Mouse (Mus musculus) embryonic facial prominence, embryonic 12.5 days (tissue): ENCODE data around the gene Gng8. TPM values are rescaled to one million over a fixed set of nuclear protein-coding genes. Genes with fewer than 3 reads are reported as not detected.

Experiments used
- ATAC-seq: fragments of 200-750 bp; cut with Nextera tagmentation; 2 replicates; pipeline ENCODE4 v1.8.0; 2017; ENCODE audit not compliant: insufficient number of reproducible peaks, insufficient read depth, low FRiP score, low TSS enrichment
- H3K27ac ChIP-seq: fragments of 300-500 bp; sonication (generic); 2 replicates; pipeline ENCODE4 v1.5.1; 2016; ENCODE audit warnings: mild to moderate bottlenecking
- H3K27me3 ChIP-seq: fragments of 300-500 bp; sonication (generic); 2 replicates; pipeline ENCODE4 v1.6.1; 2016; ENCODE audit warnings: mild to moderate bottlenecking, moderate library complexity
- H3K36me3 ChIP-seq: fragments of 300-500 bp; sonication (generic); 2 replicates; pipeline ENCODE4 v1.6.1; 2016; ENCODE audit warnings: mild to moderate bottlenecking
- H3K4me1 ChIP-seq: fragments of 300-500 bp; sonication (generic); 2 replicates; pipeline ENCODE4 v1.6.1; 2016
- H3K4me2 ChIP-seq: fragments of 300-500 bp; sonication (generic); replicated peaks from 2 replicates; pipeline ENCODE4 v1.6.1; 2016; ENCODE audit warnings: mild to moderate bottlenecking, moderate library complexity
- H3K4me3 ChIP-seq: fragments of 300-500 bp; sonication (generic); 2 replicates; pipeline ENCODE4 v1.5.1; 2016; ENCODE audit warnings: mild to moderate bottlenecking
- H3K9ac ChIP-seq: fragments of 300-500 bp; sonication (generic); 2 replicates; pipeline ENCODE4 v1.6.1; 2016; ENCODE audit warnings: mild to moderate bottlenecking, moderate library complexity
- H3K9me3 ChIP-seq: fragments of 300-500 bp; sonication (generic); 2 replicates; pipeline ENCODE4 v1.6.1; 2016; ENCODE audit warnings: mild to moderate bottlenecking, moderate library complexity
- WGBS: fragments of 180-500 bp; shearing (Covaris S2); methylation state at CpG from one replicate; pipeline ENCODE4 v1.1.7; 2016; 5-methylcytosine and 5-hydroxymethylcytosine counted together
- polyA plus RNA-seq: library from polyadenylated mRNA; unstranded; fragments of >200 nt; fragmentation: Nextera tagmentation; extraction: Ambion mirVana; gene quantifications from 2 replicates; pipeline ENCODE4 v1.2.1, GENCODE M21; 2016

Gng8 gene
- polyA plus RNA-seq, 1 experiment from 2014 or later = 22.7 TPM

- WGBS = 7% methylated on average over 4 of the region's 6 CpGs
- Histone ChIP-seq H3K9ac (peak overlapping the region; percentile 47), H3K27ac (no peak overlapping the region; the same call in 1 of the 2 replicates), H3K4me3 (0 out of 2 replicates have a peak overlapping the region, but pooled peaks have one; percentile 12), H3K36me3 (peaks cover 6% of the 10 kb centered on the region), H3K4me1 (peaks cover 52% of the 10 kb centered on the region), H3K27me3 (peaks cover 10% of the 10 kb centered on the region; the same call in 1 of the 2 replicates), H3K4me2 (peak overlapping the region; percentile 57), H3K9me3 (no peaks in the 10 kb centered on the region)
- ATAC-seq = no peak
Measured at GRCm38 (mm10) chr7:16893612-16894011, 2.0 kb downstream of the Gng8 start.

DNA sequence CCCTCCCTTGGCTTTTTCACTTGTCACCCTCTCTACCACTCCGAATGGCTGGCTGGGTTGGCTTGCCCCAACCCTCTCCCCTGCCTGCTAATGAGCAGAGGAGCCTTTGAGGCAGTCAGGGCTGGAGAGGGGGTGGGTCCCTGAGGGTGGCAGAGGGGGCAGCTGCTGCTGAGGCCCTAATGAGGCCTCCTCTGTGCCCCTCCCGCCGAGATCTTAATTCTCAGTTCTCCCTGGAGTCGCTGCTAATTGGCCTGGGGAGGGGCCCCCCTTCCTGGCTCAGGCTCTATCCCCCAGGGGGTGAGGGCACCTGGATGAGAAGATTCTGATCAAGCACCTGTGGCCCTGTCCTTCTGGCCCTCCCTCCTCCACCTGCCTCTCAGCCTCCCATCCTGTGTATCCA is 2.7 kb downstream of the Gng8 start:
- WGBS = 7% methylated on average over 4 of the region's 4 CpGs
- no peaks in the 10 kb centered on the region for H3K9me3 ChIP-seq
- H3K4me3 ChIP-seq = peak overlapping the region; percentile 24; the same call in 1 of the 2 replicates
- peak overlapping the region; percentile 47 for H3K9ac ChIP-seq
- H3K4me1 ChIP-seq = peaks cover 52% of the 10 kb centered on the region
- H3K36me3 ChIP-seq = no peaks in the 10 kb centered on the region
- no peak for ATAC-seq
- H3K27me3 ChIP-seq = peaks cover 10% of the 10 kb centered on the region; the same call in 1 of the 2 replicates
- peak overlapping the region; percentile 57 for H3K4me2 ChIP-seq
- H3K27ac ChIP-seq = 0 out of 2 replicates have a peak overlapping the region, but pooled peaks have one; percentile 46

- under 1% methylated on average over 24 of the region's 24 CpGs for WGBS
- H3K9ac ChIP-seq = peak overlapping the region; percentile 47
Measured at GRCm38 (mm10) chr7:16895000-16895399, 3.4 kb downstream of the Gng8 start.

GRCm38 (mm10) chr7:16895511-16895910 is 3.9 kb downstream of the Gng8 start:
- Histone ChIP-seq H3K4me2 (peak overlapping the region; percentile 57), H3K27me3 (peaks cover 10% of the 10 kb centered on the region; the same call in 1 of the 2 replicates), H3K27ac (0 out of 2 replicates have a peak overlapping the region, but pooled peaks have one; percentile 46), H3K9me3 (no peaks in the 10 kb centered on the region), H3K4me1 (peaks cover 56% of the 10 kb centered on the region), H3K9ac (peak overlapping the region; percentile 47; the same call in 1 of the 2 replicates), H3K4me3 (peak overlapping the region; percentile 24; the same call in 1 of the 2 replicates), H3K36me3 (no peaks in the 10 kb centered on the region)
- WGBS = 31% methylated on average over 10 of the region's 10 CpGs
- ATAC-seq = no peak

More at GRCm38 (mm10) chr7:16895000-16895399, 3.4 kb downstream of the Gng8 start:
- H3K27ac ChIP-seq = 0 out of 2 replicates have a peak overlapping the region, but pooled peaks have one; percentile 46
- H3K4me2 ChIP-seq = peak overlapping the region; percentile 57
- peaks cover 10% of the 10 kb centered on the region; the same call in 1 of the 2 replicates for H3K27me3 ChIP-seq
- peak overlapping the region; percentile 24 for H3K4me3 ChIP-seq
- peaks cover 55% of the 10 kb centered on the region for H3K4me1 ChIP-seq
- no peaks in the 10 kb centered on the region for H3K9me3 ChIP-seq
- ATAC-seq = no peak
- no peaks in the 10 kb centered on the region for H3K36me3 ChIP-seq

DNA sequence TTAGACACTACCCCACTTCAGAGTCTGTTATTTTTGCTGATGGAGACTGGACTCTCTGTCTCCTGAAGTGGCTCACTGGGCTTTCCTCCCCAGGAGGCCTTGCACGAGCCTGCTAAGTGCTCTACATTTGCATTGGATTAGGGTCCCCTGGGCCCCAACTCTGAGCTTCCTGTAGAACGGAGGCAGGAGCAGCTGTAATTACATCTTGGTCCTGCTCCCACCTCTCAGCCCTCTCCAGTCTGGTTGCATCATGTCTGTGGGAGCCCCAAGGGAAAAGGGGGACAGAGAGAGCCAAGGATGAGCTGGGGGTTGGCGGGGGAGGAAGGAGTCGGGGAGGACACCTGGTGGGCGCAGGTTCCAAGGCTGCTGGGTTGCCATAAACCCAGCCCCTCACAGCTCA is 8.9 kb downstream of the Gng8 start:
- Histone ChIP-seq H3K27ac (no peak overlapping the region), H3K4me1 (peaks cover 26% of the 10 kb centered on the region), H3K4me2 (no peak overlapping the region), H3K36me3 (no peaks in the 10 kb centered on the region), H3K4me3 (no peak overlapping the region), H3K9me3 (no peaks in the 10 kb centered on the region), H3K27me3 (no peaks in the 10 kb centered on the region), H3K9ac (no peak overlapping the region)
- 16% methylated on average over 5 of the region's 5 CpGs for WGBS
- ATAC-seq = no peak

- Histone ChIP-seq H3K4me2 (no peak overlapping the region), H3K27ac (no peak overlapping the region), H3K4me3 (no peak overlapping the region), H3K4me1 (peaks cover 41% of the 10 kb centered on the region), H3K36me3 (no peaks in the 10 kb centered on the region), H3K27me3 (no peaks in the 10 kb centered on the region), H3K9me3 (no peaks in the 10 kb centered on the region), H3K9ac (no peak overlapping the region)
- no peak for ATAC-seq
- WGBS = 81% methylated on average over 2 of the region's 2 CpGs
Measured at GRCm38 (mm10) chr7:16903439-16903955, 11.9 kb downstream of the Gng8 start.

DNA sequence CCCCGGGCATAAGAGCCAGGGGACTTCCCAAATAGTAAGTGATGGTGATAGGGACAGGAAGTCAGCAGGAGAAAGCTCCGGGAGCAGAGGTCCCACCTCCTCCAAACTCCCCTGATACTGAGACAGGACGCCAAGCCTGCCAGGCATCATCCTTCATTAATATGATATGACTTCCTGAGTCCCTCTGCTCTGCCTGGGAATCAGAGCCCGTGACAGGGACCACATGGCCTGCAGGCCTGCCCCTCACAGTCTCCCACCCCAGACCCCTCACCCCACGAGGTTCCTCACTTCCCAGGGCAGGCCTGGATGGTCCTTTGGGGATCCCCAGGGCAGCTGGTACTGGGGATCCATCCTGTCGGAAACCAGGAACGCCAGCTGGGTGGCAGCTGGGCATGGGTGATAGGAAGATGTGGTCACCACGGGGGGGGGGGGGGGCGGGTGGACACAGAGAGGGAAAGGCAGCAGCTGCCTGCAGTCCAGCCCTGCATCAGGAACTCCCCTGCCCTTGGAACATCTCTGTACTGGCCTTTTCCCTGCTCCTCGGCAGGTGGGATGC is 12.6 kb downstream of the Gng8 start:
- 36% methylated on average over 8 of the region's 10 CpGs for WGBS
- H3K36me3 ChIP-seq = no peaks in the 10 kb centered on the region
- H3K4me3 ChIP-seq = no peak overlapping the region
- no peaks in the 10 kb centered on the region for H3K9me3 ChIP-seq
- H3K27ac ChIP-seq = no peak overlapping the region
- no peak for ATAC-seq
- no peak overlapping the region for H3K4me2 ChIP-seq
- no peaks in the 10 kb centered on the region for H3K27me3 ChIP-seq
- peaks cover 47% of the 10 kb centered on the region for H3K4me1 ChIP-seq
- no peak overlapping the region for H3K9ac ChIP-seq

DNA sequence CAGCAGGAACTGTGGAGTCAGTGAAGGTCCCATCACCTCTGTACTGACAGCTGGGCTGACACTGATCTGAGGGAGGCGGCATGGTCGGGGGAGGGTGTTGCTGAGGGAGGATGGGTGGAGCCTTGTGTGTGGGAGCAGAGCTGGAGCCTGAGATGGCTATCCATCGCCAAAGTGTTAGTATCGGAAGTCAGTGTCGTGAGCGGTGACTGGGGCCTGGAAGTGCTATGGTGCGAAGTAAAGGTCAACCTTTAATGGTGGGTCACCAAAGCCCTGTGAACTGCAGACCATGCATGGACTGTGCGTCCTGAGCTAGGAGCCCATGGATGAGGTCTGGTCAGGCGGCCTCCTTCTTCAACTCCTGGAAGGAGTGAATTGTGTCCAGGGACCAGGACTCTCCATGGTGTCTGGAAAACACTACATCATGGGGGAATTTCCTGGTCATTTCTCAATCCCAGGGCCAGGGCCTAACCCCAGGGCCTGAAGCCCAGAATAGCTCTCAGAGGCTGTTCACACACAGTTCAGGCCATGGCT is 14.0 kb downstream of the Gng8 start:
- H3K27ac ChIP-seq = peak overlapping the region; percentile 19
- H3K4me2 ChIP-seq = no peak overlapping the region
- no peak overlapping the region for H3K4me3 ChIP-seq
- WGBS = 40% methylated on average over 9 of the region's 9 CpGs
- no peak for ATAC-seq
- H3K9me3 ChIP-seq = no peaks in the 10 kb centered on the region
- H3K4me1 ChIP-seq = peaks cover 47% of the 10 kb centered on the region
- H3K36me3 ChIP-seq = no peaks in the 10 kb centered on the region
- H3K9ac ChIP-seq = no peak overlapping the region
- no peaks in the 10 kb centered on the region for H3K27me3 ChIP-seq

DNA sequence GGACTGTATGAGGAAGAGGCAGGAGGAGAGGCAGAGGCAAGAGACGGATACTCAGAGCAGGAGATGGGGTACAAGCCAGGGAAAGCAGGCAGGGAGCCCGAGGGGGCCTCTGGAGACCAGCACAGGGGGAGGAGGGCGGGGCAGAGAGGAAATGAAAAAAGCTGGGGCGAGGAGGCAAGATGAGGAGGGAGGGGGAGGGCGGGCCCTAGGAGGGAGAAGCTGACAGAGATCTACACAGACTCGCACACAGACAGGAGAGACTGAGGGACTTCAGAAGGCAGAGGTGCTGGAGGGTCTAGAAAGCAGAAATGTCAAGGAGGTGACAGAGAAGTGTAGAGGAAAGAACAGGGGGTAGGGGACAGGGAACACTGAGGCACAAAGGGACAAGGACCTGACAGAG is 14.7 kb downstream of the Gng8 start, which contains the start of gene Ptgir:
Gene Ptgir, plus strand, starts transcription at position 210 of the 400 bp plus-strand sequence.
- Histone ChIP-seq H3K4me3 (no peak within 1 kb of the TSS), H3K27me3 (no peaks in the 10 kb centered on the region), H3K27ac (peak within 1 kb of the TSS; percentile 19), H3K4me1 (peaks cover 43% of the 10 kb centered on the region), H3K4me2 (no peak within 1 kb of the TSS), H3K9ac (no peak within 1 kb of the TSS; the same call in 1 of the 2 replicates), H3K36me3 (no peaks in the 10 kb centered on the region), H3K9me3 (no peaks in the 10 kb centered on the region)
- no peak for ATAC-seq
- 7% methylated on average over 6 of the region's 6 CpGs for WGBS

DNA sequence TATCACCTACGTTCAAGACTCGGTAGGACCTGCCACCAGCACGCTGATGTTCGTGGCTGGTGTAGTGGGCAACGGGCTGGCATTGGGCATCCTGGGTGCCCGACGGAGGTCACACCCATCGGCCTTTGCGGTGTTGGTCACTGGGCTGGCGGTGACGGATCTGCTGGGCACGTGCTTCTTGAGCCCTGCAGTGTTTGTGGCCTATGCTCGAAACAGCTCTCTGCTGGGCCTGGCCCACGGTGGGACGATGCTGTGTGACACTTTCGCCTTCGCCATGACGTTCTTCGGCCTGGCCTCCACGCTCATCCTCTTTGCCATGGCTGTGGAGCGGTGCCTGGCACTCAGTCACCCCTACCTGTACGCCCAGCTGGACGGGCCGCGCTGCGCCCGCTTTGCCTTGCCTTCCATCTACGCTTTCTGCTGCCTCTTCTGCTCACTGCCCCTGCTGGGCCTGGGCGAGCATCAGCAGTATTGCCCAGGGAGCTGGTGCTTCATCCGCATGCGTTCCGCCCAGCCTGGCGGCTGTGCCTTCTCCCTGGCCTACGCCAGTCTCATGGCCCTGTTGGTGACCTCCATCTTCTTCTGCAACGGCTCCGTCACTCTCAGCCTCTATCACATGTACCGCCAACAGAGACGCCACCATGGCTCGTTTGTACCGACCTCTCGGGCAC is 15.4 kb downstream of the Gng8 start:
- Histone ChIP-seq H3K4me3 (no peak overlapping the region), H3K27me3 (no peaks in the 10 kb centered on the region), H3K9ac (no peak overlapping the region), H3K27ac (no peak overlapping the region), H3K9me3 (no peaks in the 10 kb centered on the region), H3K36me3 (no peaks in the 10 kb centered on the region), H3K4me1 (peaks cover 39% of the 10 kb centered on the region), H3K4me2 (no peak overlapping the region)
- 94% methylated on average over 41 of the region's 41 CpGs for WGBS
- ATAC-seq = no peak

DNA sequence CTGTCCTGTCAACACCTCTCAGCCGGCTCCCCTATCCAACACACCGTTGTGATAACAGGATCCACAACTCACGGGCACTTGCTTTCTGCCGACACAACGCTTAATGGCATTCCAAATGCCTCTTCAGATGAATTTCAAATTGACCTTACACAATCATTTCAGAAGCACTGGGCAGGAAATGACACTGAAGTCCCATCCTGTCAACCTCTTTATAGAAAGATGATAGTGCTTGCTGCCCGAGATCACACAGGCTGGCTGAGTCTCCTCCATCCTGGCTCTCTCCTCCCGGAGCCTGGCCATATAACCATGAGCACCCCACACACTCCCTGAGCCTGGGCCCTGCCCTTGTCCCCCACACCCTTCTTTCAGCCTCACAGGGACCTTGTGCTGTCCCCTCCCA is 16.3 kb downstream of the Gng8 start:
- Histone ChIP-seq H3K27ac (no peak overlapping the region), H3K4me2 (no peak overlapping the region), H3K4me1 (peaks cover 41% of the 10 kb centered on the region), H3K9ac (no peak overlapping the region), H3K9me3 (no peaks in the 10 kb centered on the region), H3K4me3 (no peak overlapping the region), H3K27me3 (no peaks in the 10 kb centered on the region), H3K36me3 (no peaks in the 10 kb centered on the region)
- 78% methylated on average over 7 of the region's 7 CpGs for WGBS
- ATAC-seq = no peak
